Mouse (Mus musculus) naive thymus-derived CD4-positive, alpha-beta T cell, adult 5 months (primary cell): Measurements from ENCODE around the gene Tmem204. TPM values are rescaled to one million over a fixed set of nuclear protein-coding genes. Genes with fewer than 3 reads are reported as not detected.

Source experiments
- polyA plus RNA-seq: library from polyadenylated mRNA; unstranded; fragments of 100-300 nt; shearing (Covaris generic); gene quantifications from one replicate; pipeline ENCODE4 v1.2.1, GENCODE M21; 2017

The Tmem204 gene
- 0.56 TPM for polyA plus RNA-seq

DNA sequence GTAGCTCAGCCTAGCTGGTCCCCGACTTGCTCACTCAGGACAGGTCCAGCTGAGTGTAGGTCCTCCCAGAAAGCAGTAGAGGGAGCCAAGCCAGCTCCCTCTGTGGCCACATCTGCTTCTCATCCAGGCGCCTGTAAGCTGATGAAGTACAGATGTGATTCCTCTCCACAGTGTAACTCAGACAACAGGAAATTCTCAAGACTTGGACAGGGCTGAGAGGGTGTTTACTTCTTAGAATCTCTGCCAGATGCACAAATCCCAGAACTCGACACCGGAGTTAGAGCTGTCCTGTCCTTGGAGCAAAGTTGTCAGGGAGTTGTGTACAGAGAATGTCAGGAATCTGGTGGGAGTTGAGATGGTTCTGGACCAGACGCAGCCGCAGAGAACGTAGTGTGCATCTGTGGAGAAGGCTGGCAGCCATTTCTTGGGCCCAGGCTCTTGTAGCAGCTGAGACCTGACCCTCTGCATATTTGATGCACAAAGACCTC, at the start of gene Tmem204:
Gene Tmem204 (minus strand): TSS at position 148 of the 488 bp plus-strand sequence.

DNA sequence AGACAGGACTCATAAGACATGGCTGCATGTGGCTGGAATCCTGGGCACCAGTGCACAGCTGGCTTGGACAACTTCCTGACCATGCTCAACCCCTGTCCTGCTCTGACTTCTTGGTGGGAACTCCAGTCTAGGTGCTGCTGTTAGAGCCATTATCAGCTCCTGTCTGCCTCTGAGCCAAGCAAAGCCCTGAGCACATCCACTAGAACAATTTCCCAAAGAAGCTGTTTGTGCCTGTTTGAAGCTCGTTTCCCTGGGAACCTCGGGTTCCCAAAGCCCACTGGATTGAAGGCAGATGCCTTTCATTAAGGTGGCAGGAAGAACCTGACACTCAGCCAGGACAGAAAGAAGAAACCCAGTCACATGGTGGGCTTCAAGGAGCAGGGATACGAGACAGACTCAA, 37.0 kb upstream of the Tmem204 start, which contains the start of gene Ptx4:
Gene Ptx4 (plus strand): TSS at position 355 of the 400 bp plus-strand sequence.

DNA sequence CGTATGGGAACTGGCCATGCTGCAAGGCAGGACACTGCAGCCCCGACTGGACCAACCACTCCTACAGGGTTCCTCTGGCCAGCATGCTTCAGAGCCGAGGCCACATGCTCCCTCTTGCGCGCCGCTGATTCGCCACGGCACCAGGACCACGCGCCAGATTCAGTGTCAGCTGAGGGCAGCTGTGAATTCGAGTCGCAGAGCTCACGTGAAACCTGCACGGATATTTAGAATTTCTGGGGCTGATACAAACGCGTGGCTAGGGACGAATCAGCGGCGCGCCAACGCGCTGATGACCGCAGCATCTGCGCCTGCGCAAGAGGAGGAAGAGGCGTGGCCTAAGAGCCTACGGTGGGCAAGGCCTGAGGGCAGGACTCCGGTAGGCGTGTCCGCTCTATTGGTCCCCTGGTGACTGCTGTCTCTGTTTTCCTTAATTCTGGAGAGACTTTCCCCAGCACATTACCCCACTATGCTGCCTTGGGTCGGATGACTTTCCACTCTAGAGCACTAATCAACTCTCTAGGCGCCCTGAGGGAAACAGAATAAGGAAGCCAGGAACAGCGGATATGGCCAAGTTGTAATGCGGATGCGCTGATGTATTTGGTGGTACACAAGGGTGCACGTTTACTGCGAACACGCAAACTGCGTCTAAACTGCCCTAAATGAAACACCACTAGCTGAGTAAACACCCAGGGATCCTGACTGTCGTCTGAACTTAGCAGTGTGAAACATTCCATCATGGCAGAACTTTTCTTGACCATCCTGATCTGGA, 32.5 kb upstream of the Tmem204 start, which contains the start of gene Telo2:
Gene Telo2 (minus strand): TSS at position 304 of the 769 bp plus-strand sequence.

DNA sequence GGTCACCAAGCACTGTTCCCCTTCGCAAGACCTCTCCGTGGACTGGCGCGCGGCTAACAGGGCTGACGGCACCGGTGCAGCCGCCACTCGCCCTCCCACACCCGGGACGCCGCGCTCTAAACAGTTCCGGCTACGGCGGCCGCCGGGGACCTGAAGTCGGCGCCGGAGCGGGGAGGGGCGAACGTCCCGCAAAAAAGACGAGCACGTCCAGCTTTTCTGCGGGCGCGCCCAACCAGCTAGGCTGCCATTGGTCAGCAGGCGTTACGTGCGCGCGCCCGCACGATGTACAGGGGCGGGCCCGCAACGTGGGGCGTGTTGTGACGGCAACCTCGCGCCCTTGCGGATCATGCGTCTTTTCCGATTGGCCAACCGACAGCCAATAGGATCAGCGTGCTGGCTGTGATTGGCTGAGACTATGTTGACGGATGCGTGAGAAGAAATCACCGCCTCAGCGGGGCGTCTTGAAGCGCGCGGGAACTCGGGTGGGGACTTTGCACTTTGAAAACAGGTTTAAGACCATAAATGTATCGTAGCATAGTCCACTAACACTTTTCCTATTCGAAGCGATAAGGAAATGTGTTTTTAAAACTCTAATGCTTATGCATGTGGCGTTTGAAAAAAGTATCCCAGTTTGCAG, 67.6 kb downstream of the Tmem204 start, which contains the start of the genes Cramp1l and Ift140:
Gene Cramp1l (minus strand): TSS at position 134 of the 637 bp plus-strand sequence.
Gene Ift140 (plus strand): TSS at position 431 of the 637 bp plus-strand sequence.

Other genes with a start within 250 kb of the Tmem204 start
- gene Hagh, start 243.4 kb downstream of the Tmem204 start, polyA plus RNA-seq = 52.8 TPM
- 1.6 TPM for gene Fahd1, start 233.2 kb downstream of the Tmem204 start, polyA plus RNA-seq
- gene Igfals, start 217.6 kb downstream of the Tmem204 start, polyA plus RNA-seq = not detected
- 74.6 TPM for gene Nubp2, start 197.2 kb downstream of the Tmem204 start, polyA plus RNA-seq
- 57.3 TPM for gene Spsb3, start 196.9 kb downstream of the Tmem204 start, polyA plus RNA-seq
- 37.6 TPM for gene Eme2, start 188.5 kb downstream of the Tmem204 start, polyA plus RNA-seq
- 67.2 TPM for gene Mrps34, start 188.5 kb downstream of the Tmem204 start, polyA plus RNA-seq
- 24.2 TPM for gene Nme3, start 187.1 kb downstream of the Tmem204 start, polyA plus RNA-seq
- gene Mapk8ip3, start 146.6 kb downstream of the Tmem204 start, polyA plus RNA-seq = 79.3 TPM
- gene Jpt2, start 122.9 kb downstream of the Tmem204 start, polyA plus RNA-seq = 25.1 TPM
- gene Cramp1l, start 67.8 kb downstream of the Tmem204 start, polyA plus RNA-seq = 13.5 TPM
- gene Ift140, start 67.5 kb downstream of the Tmem204 start, polyA plus RNA-seq = 16.4 TPM
- 24.9 TPM for gene Telo2, start 32.4 kb upstream of the Tmem204 start, polyA plus RNA-seq
- not detected for gene Ptx4, start 37.2 kb upstream of the Tmem204 start, polyA plus RNA-seq
- 29.9 TPM for gene Clcn7, start 49.8 kb upstream of the Tmem204 start, polyA plus RNA-seq
- not detected for gene Ccdc154, start 78.9 kb upstream of the Tmem204 start, polyA plus RNA-seq
- not detected for gene Gm38655, start 91.9 kb upstream of the Tmem204 start, polyA plus RNA-seq
- 17.8 TPM for gene BC003965, start 101.0 kb upstream of the Tmem204 start, polyA plus RNA-seq
- 57.0 TPM for gene Unkl, start 104.8 kb upstream of the Tmem204 start, polyA plus RNA-seq
- gene Gnptg, start 156.5 kb upstream of the Tmem204 start, polyA plus RNA-seq = 85.8 TPM
- gene Tsr3, start 156.6 kb upstream of the Tmem204 start, polyA plus RNA-seq = 36.6 TPM
- 2.6 TPM for gene Baiap3, start 172.8 kb upstream of the Tmem204 start, polyA plus RNA-seq
- 587 TPM for gene Ube2i, start 191.0 kb upstream of the Tmem204 start, polyA plus RNA-seq
- not detected for gene Prss34, start 214.8 kb upstream of the Tmem204 start, polyA plus RNA-seq
- not detected for gene Prss28, start 225.1 kb upstream of the Tmem204 start, polyA plus RNA-seq
- gene Prss29, start 235.1 kb upstream of the Tmem204 start, polyA plus RNA-seq = not detected